Mouse (Mus musculus): ENCODE results near the gene Gm7173. TPM values are rescaled to one million over a fixed set of nuclear protein-coding genes. Genes with fewer than 3 reads are reported as not detected.

The Gm7173 gene
- not detected in 2 replicates for total RNA-seq (2017)

DNA sequence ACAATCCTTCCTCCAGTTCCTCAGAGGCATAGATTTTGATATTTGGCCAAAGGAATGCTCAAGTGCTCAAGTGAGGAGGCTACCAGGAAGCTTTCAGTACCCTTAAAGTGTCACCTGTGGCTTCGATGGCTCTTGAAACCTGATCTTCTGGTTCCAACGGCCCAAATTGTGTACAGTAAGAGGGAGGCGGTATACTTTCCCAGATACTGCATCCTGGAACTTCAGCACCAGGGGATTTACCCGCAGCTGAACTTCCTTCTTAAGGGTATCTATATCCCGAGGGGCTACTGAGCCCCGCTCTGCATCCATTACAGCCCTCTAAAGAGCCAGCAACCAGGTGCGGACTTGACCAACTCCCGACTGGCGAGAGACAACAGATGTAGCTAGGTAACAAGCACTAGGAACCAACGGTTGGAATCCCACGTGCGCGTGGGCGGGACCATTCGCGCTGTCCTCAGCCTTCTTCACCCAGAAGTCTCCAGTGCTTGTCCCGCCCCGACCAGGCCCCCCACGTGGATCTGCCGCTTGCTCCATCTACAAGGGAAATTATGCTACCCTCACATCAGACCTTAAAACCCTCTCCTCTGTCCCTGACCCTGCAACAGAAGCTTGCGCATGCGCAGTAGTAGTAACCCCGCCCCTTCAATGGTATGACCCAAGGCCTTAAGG, at the start of gene Gm7173:
Gene Gm7173, minus strand, starts transcription at position 309 of the 669 bp plus-strand sequence.
- ATAC-seq (ENCODE audit: extremely low read depth, insufficient number of reproducible peaks, low FRiP score, poor library complexity, severe bottlenecking): no peak

DNA sequence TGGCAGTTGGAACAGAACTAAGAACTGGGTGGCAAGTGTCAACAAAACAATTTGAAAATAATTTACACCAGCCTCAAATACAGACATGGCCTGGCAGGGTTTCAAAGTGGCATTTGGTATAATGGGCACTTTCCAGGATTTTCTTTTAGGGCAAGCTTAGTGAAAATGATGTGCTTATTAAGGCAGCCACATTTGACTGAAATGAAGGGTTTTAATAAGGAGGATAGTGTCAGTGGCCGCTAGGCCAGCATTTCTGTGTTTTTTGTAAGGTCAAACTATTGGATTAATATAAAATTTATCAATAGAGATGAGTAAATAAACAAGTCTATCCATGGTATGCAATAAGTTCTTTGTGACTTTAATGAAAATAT, 546 bp upstream of the Gm7173 start:
- no peak for ATAC-seq (ENCODE audit: extremely low read depth, insufficient number of reproducible peaks, low FRiP score, poor library complexity, severe bottlenecking)

DNA sequence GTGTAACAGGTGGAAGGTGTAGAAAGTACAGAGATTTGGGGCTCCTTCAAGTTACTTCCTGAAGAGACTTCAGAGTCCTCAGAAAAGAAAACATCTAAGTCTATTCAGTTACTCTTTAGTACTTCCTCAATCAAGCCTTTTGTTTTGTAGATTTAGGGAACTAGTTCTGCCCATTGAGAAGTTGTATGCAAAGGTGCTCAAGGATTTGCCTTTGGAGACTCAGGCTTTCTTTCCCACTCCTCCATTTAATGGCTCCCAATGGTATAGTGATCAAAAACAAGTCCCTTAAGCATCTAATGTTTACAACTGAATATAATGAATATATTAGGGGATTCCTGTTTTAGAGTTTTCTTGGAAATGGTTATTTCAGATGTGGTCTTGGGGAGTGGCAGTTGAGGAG, 200.3 kb downstream of the Gm7173 start:
- no peak for ATAC-seq (ENCODE audit: extremely low read depth, insufficient number of reproducible peaks, low FRiP score, poor library complexity, severe bottlenecking)

Other genes starting within 250 kb of the Gm7173 start
- gene Mageb16, start 154.2 kb upstream of the Gm7173 start, total RNA-seq (2017): not detected in 2 replicates